In the genomic region with DNA sequence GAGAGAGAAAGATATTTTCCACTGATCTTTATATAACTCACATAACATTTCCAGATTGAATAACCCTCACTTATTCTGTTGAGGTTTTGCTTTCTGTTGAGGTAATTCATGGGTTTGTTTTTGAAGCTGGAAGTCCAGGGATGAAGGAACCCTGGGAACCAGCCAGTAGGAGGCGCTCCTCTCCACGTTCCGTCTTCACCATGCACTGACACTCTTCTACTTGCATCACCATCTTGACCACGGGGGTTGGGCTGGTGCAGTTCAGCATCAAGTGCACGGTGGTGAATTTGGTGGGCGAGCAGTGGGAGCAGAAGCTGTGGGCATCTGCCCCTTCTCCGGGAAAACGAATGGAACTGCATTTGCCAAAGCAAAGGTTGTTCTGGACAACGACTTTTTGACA, we compare ENCODE assay signal across 13 mouse cellular contexts. TPM values are rescaled to one million over a fixed set of nuclear protein-coding genes. Genes with fewer than 3 reads are reported as not detected.
DNase-seq lines count a peak whose midpoint lies in the region; ATAC-seq and TF ChIP-seq lines count a peak whose summit lies in the region.
"Had no signal": no experiment of that assay in that cellular context is flagged by ENCODE, and none has a peak within 500 bp of the region (broad histone marks: within the 10 kb centered on the region; RNA-seq: fewer than 3 reads in every experiment).

No protein-coding gene starts in this region.

- 0 out of 2 replicates have a peak, but pooled peaks have one; percentile 37 for ATAC-seq in megakaryocyte progenitor cell, adult 5-6 weeks (replicated peaks; ENCODE audit: poor library complexity)

- no peaks in the 10 kb centered on the region for H3K27me3 ChIP-seq in limb, embryonic 10.5 days (ENCODE audit: low read depth, poor library complexity, severe bottlenecking)
- H3K27me3 ChIP-seq: limb, embryonic 12.5 days; neural tube, embryonic 12.5 days had no signal

- no peak for DNase-seq in gastrocnemius, adult 2 months
- DNase-seq in gastrocnemius, postnatal 36 days, result no peak
- peak; percentile 11 to 23 for DNase-seq in lung, adult 18-20 months
- no peak for DNase-seq in lung, postnatal 25 days (ENCODE audit: low spot score)
- peak; percentile 24 for DNase-seq in NIH3T3 (ENCODE audit: low read depth)
- no peak for DNase-seq in Muller cell, postnatal 12 days (ENCODE audit: inconsistent ontology term)
- no peak for DNase-seq in limb, embryonic 10.5 days (ENCODE audit: low spot score)
- DNase-seq: embryo, embryonic 11 days; gastrocnemius, postnatal 14 days; heart, postnatal 4 days had no signal

- no peaks in the 10 kb centered on the region for H3K9me3 ChIP-seq in limb, embryonic 10.5 days (replicated peaks)
- H3K9me3 ChIP-seq: limb, embryonic 12.5 days; neural tube, embryonic 12.5 days had no signal

- no peaks in the 10 kb centered on the region for H3K36me3 ChIP-seq in limb, embryonic 10.5 days
- H3K36me3 ChIP-seq: limb, embryonic 12.5 days; neural tube, embryonic 12.5 days had no signal

- H3K4me1 ChIP-seq in limb, embryonic 10.5 days, result peaks cover 8% of the 10 kb centered on the region; the same call in 1 of the 2 replicates

- WGBS in limb, embryonic 10.5 days, result 81% methylated on average over 9 of the region's 9 CpGs

- intact Hi-C loops in gastrocnemius, adult 2 months (cut with DNase I), result no loop called here
- intact Hi-C loops in gastrocnemius, postnatal 36 days (cut with DNase I), result no loop called here

- TF ChIP-seq CTCF in gastrocnemius, adult 2 months (IDR thresholded peaks at IDR 0.05), result 0 out of 2 replicates have a peak, but pooled peaks have one; percentile 2

- no peak overlapping the region for H3K27ac ChIP-seq in gastrocnemius, adult 2 months
- no peak overlapping the region for H3K27ac ChIP-seq in limb, embryonic 10.5 days
- H3K27ac ChIP-seq: limb, embryonic 12.5 days; neural tube, embryonic 12.5 days had no signal

- no peak overlapping the region for H3K4me3 ChIP-seq in gastrocnemius, adult 2 months
- H3K4me3 ChIP-seq in limb, embryonic 10.5 days, result no peak overlapping the region
- H3K4me3 ChIP-seq: limb, embryonic 12.5 days; neural tube, embryonic 12.5 days had no signal

RNA-seq across cellular contexts. Expression of gene Cer1, which starts 2.4 kb away (rescaled TPM):
- not detected for total RNA-seq in gastrocnemius, adult 2 months (2021)
- total RNA-seq in gastrocnemius, postnatal 36 days (2021), result not detected
- total RNA-seq in megakaryocyte progenitor cell, adult 5-6 weeks (2015), result not detected in 2 replicates
- not detected in 2 replicates for total RNA-seq in megakaryocyte progenitor cell, adult 5-6 weeks (2017)
- polyA plus RNA-seq in limb, embryonic 10.5 days (2016; fragmentation: Nextera tagmentation; extraction: Ambion mirVana), result 0.29 TPM in 1 of 2 replicates, not detected in the other
- total RNA-seq: gastrocnemius, postnatal 14 days; heart, postnatal 4 days had no signal

RNA-seq across cellular contexts. Expression of gene Zdhhc21, which starts 22.7 kb away (rescaled TPM):
- 10 to 100 TPM; 10.9 to 13.9 TPM for total RNA-seq in gastrocnemius, adult 2 months (2021)
- total RNA-seq in gastrocnemius, postnatal 36 days (2021), result 10 to 100 TPM in 1 of 2 experiments, 1 to 10 TPM in 1; 9.9 to 12.0 TPM
- 30.4 and 34.9 TPM in 2 replicates for total RNA-seq in megakaryocyte progenitor cell, adult 5-6 weeks (2015)
- 19.9 and 21.6 TPM in 2 replicates for total RNA-seq in megakaryocyte progenitor cell, adult 5-6 weeks (2017)
- polyA plus RNA-seq in limb, embryonic 10.5 days (2016; fragmentation: Nextera tagmentation; extraction: Ambion mirVana), result 8.6 and 10.4 TPM in 2 replicates

Comparison
In these comparisons a context has a peak if more than half of its experiments do, and no peak if none do; other contexts are left out.
1. DNase-seq: peak in lung, adult 18-20 months (2 of 2) and NIH3T3 (single experiment); none in gastrocnemius, adult 2 months (single experiment), gastrocnemius, postnatal 36 days (0 of 2), lung, postnatal 25 days (single experiment), Muller cell, postnatal 12 days (single experiment) and limb, embryonic 10.5 days (single experiment).